Mouse (Mus musculus) liver, adult 2 months (tissue): ENCODE data around the gene Pagr1a.

ENCODE experiments used
- CTCF ChIP-seq: fragments of 200-500 bp; IDR thresholded peaks from 2 replicates; pipeline ENCODE4 v1.5.1; 2011; ENCODE audit warnings: low read depth, low read length, control low read depth
- POLR2A ChIP-seq: fragments of 200-500 bp; IDR thresholded peaks from 2 replicates; pipeline ENCODE4 v1.6.1; 2011; ENCODE audit warnings: low read length, control low read depth; ENCODE audit not compliant: insufficient read depth; ENCODE audit errors: extremely low read depth

GRCm38 (mm10) chr7:127012845-127013244 lies 4.3 kb downstream of the Pagr1a start:
- no peak for TF ChIP-seq CTCF
- no peak for TF ChIP-seq POLR2A
